Mouse (Mus musculus) frontal cortex, postnatal 14 days (tissue): ENCODE measurements around the gene Zfp689.
"Not testable (repeated sequence)": the region's sequence is repeated elsewhere in the genome, so short reads cannot be mapped to it uniquely, and the experiment has no call there.

Experiments used
- DNase-seq, 2 experiments: peaks; one replicate each; pipeline ENCODE4 v3.0.0; 2022; ENCODE audit warnings: low spot score in 2 of 2

Zfp689 gene

DNA sequence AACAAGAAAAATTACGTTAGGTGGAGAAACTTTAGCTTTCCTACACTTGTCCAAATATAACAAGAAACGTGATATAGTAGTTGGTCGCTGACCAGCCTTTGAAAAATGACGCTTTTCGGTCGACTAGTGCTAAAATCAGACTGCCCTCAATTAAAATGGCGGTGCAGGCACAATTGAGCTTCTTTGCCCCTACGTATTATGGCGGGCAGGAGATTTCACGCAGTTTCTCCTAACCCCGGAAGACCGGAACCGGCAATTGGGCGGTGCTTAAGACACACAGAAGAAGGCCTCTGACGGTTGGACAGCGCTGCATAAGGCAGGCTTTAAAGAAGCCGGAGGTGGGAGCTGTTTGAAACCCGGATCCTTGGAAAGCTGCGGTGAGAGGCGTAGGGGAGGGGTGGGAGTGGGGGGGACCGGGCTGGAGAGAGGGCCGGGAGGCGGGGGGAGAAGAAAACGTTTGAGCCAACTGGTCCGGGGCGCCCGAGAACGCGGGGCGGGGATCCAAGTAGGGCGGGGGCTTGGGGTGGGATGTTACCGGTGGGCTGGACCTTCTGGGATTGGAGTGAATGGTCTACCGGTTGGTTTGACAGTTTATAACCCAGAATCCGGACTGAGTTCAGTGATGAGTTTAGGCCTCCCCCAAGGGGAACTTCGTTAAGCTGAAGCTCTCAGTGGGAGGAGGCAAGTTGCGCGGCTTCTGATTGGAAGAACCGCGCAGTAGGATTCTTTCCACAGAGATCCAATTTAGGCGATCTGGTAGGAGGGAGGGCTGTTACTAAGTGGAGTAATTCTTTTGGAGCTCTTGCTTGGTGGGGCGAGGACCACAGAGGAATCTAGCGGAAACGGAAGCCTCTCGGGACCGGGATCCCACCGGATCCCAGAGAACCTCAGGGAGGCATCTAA is 22.0 kb upstream of the Zfp689 start:
- DNase-seq, result peak; percentile 90 to 95

DNA sequence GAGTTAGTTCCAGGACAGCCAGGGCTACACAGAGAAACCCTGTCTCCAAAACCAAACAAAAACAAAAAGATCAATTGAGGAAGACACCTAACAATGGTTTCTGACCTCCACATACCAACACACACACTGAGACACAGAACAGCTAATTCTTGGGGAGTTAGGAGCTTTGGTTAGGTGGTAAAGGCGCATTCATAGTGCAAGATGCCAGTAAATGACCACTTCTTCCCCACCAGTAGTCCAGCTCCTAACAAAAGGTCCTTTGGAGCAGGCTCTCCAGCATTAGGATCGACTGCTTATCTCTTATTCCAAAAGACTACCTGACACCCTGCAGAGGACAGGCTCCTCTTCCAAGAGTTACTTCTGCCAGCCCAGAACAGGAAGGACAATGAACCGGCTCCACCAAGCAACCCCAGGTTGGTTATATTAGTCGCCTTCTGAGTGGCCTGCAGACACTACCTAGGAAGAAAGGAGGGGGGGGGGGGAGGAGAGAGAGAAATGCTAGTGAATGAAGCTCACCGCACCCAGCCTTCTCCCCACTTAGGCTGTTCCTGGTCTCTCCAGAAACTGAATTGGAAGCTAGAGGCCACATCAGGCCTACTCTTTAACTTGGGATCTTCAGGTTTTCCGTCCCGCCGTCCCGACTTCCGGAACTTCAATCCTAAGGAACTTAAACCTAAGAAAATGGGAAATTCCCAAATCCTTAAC is 21.2 kb upstream of the Zfp689 start:
- no peak for DNase-seq

DNA sequence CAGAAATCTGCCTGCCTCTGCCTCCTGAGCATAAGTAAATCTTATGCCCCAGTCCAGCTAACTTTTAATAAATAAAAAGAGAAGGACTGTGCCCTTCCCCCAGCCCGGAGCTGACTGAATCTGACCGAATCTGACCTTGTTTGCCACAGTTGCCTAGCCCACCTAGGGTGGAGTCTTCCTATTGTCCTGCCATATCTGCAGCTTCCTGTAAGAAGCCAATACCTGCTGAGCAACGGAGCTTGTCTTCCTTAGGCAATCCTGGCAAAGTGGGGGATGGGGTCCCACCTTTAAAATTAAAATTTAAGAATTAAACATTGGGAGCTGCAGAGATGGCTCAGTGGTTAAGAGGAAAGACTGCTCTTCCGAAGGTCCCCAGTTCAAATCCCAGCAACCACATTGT is 17.6 kb upstream of the Zfp689 start:
- DNase-seq, result no peak

DNA sequence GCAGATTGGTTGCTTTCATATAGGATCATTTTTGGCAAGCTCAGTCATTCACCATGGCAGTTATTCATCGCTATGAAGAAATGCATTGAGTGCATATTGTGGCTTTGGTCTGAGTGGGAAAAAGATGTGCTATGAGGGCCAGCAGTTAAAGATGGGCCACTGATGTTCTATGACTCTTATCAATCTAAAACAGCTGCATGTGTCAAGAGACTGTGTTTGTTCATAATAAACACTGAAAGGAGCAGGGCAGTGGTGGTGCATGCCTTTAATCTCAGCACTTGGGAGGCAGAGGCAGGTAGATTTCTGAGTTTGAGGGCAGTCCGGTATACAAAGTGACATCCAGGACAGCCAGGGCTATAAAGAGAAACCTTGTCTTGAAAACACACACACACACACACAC is 16.7 kb upstream of the Zfp689 start:
- DNase-seq, result not testable (repeated sequence)

DNA sequence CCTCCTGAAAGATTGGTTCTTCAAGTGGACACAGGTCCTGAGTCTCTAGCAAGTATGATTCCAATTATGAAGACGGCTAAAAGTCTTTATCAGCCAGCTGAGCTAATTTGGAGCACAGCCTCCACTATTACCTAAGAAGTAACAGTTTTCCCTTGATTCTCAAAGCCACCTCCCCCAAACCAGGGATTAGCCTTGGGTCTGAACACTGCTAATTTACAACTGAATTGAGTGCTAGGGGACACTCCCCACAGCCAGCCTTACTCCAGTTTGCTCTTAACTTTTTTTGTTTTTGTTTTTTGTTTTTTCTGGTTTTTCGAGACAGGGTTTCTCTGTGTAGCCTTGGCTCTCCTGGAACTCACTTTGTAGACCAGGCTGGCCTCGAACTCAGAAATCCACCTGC is 16.2 kb upstream of the Zfp689 start:
- no peak for DNase-seq

DNA sequence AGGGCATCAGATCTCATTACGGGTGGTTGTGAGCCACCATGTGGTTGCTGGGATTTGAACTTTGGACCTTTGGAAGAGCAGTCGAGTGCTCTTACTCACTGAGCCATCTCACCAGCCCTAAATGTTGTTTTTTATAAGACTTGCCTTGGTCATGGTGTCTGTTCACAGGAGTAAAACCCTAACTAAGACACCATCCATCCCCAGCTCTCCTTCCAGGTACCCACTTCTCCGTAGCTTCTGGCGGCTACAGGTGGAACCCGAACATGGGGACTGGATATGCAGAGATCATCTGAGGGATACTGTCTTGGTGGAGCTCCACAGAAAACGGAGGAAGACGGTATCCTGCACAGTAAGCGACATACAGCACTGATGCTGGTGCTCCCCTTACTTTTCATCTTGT is 10.4 kb upstream of the Zfp689 start, which contains the start of gene Prr14:
Prr14 (plus strand) TSS at position 301 of the 400 bp plus-strand sequence.
- DNase-seq, result not testable (repeated sequence)

DNA sequence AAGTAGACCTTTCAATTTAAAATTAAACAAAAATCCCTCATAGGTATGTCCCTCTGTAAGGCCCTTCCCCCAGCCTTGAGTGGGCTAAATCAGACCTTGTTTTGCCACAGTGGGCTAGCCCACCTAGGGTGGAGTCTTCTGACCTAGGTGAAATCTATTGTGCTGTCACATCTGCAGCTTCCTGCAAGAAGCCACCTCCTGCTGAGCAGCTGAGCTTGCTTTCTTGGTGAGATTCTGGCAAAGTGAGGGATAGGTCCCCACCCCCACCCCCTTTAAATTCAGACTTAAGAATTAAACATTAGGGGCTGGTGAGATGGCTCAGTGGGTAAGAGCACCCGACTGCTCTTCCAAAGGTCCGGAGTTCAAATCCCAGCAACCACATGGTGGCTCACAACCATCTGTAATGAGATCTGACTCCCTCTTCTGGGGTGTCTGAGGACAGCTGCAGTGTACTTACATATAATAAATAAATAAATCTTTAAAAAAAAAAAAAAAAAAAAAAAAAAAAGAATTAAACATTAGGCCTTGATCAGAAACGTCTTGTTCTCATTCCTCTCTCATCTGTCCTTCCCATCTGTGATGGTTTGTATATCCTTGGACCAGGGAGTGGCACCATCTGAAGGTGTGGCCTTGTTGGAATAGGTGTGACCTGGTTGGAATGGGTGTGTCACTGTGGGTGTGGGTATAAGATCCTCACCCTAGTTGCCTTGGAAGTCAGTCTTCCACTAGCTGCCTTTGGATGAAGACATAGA is 9.6 kb upstream of the Zfp689 start:
- DNase-seq, result not testable (repeated sequence)

DNA sequence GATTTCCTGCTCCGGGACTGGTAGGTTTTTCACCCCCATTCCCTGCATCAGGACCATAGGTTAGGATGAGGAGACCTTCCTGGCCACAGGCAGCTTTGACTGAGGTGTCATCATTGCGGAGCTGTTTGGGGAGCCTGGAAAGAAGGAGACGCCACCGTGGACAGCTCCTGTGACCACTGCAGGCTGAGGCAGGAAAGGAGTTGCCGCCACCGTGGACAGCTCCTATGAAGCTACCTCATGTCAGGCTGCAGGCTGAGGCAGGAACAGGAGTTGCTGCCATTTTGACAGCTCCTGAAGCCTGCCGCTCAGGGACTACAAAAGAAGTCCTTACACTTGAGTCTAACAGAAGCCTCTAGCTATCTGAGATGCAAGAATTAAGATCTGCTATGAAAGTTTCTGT is 5.9 kb upstream of the Zfp689 start:
- no peak for DNase-seq

DNA sequence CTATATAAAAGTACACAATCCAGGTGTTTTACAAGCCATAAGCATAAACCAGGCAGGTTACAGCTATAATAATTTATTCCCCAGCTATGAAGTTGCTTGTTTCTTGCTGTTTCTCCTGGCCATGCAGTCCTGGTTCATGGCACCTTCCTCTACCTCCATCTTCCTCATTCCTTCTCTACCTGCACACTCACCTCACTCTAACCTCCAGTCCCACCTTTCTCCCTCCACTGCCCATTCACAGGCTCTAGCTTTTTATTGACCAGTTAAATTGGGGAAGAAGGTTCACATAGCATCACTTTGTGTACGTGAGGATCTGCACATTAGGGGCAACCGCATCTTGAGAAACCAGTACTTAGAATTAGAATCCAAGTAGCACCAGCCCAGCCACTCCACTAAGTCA is 4.1 kb upstream of the Zfp689 start:
- no peak for DNase-seq

DNA sequence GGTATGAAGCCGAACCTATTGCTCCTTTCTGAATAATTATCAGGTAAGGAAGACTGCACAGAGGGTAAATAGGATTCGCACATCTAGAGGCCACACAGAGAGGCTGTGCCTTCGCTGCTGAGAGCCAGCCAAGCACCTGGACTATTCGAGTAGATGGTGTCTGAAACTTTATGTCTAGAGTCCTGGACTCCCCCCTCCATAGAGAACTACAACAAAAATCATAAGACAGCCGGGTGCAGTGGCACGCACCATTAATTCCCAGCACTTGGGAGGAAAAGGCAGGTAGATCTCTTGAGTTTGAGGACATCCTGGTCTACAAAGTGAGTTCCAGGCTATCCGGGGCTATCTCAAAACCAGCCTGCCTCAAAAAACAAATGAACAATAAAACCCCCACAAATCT is 1.0 kb upstream of the Zfp689 start:
- no peak for DNase-seq

DNA sequence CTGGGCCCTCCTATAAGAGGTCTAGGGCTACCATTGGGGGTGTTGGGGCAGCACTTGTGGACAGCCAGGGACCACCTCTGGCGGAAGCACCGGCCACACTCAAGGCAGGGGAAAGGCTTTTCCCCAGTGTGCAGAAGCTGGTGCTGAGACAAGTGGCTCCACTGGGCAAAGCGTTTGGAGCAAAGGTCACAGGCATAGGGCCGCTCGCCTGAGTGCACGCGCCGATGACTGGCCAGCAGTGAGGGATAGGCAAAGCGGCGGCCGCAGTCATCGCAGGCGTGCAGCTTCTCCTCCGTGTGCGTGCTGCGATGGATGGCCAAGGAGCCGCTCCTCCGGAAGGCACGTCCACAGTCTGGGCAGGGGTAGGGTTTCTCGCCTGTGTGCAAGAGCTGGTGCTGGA is 5.0 kb downstream of the Zfp689 start:
- no peak for DNase-seq

DNA sequence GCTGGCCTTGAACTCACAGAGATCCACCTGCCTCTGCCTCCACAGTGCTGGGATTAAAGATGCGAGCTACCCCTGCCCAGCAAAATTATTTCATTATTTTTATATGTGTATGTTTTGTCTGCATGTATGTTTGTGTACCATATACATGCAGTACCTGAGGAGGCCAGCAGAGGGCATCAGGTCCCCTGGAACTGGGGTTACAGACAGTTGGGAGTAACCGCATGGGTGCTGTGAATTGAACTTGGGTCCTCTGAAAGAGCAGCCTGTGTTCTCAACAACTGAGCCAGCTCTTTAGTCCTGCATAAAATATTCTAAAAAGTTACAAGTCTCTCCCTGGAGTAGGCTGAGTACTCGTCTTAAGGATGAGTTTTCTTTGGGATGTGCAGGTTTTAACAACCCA is 11.2 kb downstream of the Zfp689 start:
- DNase-seq, result no peak

DNA sequence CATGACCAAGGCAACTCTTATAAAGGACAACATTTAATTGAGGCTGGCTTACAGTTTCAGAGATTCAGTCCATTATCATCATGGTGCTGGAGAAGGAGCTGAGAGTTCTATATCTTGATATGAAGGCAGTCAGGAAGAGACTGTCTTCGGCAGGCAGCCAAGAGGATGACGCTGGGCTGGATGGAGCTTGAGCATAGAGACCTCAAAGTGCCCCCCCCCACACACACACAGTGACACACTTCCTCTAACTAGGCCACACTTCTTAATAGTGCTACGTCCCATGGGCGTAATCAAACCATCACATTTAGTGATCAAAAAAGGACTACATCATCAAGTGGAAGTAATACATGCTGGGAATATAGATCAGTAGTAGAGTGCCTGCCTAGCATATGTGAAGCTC is 13.8 kb downstream of the Zfp689 start:
- no peak for DNase-seq

DNA sequence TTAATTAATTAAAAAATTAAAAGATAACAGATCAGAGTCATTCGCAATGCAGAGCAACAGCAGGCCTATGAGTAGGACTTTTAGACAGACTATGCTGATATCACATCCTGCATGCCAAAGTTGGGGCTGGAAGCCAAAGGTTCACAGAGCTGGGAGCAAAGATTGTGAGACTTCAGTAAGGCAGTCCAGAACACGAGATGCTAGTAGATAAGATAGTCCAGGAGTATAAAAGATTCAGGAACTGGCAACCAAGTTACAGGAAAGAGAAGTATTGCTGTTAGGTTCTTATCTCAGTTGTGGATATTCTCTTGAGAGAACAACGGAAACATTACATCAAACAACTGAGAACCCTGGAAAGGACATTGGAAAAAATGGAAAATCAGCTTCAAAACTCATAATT is 22.6 kb downstream of the Zfp689 start:
- DNase-seq, result no peak

DNA sequence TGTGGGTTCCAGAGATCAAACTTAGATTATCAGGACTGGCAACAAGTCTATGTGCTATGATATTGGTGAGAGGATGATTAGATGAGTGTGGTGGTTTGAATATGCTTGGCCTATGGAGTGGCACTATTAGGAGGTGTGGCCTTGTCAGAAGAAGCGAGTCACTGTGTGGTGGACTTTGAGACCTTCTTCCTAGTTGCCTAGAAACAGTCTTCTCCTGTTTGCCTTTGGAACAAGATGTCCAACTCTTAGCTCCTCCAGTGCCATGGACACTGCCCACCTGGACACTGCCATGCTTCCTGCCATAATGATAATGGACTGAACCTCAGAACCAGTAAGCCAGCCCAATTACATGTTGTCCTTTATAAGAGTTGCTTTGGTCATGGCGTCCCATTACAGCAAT is 23.0 kb downstream of the Zfp689 start:
- no peak for DNase-seq

DNA sequence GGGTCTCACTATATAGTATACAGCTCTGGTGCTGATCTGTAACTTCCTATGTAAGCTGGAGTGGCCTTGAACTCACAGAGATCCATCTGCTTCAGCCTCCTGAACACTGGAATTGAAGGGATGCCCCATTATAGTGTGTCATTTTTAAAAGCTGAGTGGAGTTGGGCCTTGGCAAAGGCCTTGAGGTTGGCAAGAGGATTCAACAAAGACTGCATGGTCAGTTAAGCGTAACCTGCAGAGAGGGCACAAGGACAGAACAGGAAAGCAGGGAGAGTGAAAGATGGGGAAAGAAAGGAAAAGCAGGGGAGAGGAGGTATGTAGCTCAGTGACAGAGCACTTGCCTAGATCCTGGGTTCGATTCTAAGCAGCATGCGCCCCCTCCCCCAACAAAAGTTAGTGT is 23.7 kb downstream of the Zfp689 start:
- no peak for DNase-seq

DNA sequence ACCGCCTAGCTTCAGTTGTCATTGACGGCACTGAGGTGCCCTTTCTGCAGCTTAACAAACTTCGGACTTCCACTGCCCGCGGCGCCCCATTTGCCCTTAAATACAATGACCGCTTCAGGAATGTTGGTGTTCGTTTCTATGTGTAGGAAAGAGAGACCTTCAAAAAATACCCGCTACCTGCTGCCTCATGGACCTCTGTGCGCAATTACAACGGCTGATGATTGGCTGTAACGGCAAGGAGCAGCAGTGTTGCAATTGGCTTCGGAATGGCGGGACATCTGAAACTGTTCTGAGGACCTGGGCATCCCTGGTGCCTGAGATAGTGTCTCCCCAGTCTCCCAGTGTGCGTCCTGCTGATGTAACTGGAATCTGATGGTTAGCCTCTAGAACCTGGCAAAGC is 26.7 kb downstream of the Zfp689 start:
- DNase-seq, result peak in 1 of 2 experiments; percentile 28

DNA sequence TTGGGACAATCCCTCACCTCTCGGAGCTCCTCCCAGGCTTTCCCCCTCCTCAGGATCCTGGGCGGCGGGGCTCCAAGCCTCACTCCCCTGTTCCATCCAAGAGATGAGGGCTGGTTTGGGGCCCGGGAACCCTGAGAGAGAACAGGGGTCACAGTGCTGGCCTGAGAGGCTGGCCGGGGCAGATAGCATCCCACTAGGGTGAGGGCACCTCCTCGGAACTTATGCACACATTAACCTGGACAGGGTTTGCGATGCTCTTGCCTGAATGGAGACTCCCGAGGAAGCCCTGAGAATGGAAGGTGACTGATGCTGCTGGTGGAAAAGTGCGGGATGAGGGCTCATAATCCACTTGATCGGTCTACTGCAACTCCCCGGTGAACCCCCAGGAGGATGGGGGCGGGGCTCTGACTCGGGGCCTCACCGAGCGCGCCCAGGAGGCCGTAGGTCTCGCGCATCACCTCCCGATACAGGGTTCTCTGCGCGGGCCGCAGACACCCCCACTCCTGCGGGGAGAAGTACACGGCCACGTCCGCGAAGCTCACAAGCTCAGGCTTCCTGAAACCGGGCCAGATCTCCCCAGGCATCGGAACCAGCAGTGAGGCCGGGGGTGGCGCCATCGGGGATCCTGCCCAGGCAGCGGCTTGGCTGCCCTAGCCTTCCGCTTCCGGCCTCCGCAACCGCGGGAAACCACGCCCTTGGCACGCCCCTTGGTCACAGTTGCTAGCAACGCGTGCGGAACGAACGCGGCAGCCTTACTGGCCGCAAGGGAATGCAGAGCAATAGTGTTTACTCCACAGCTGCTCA is 27.4 kb downstream of the Zfp689 start, which contains the start of gene Zfp688:
Zfp688 (minus strand) TSS at position 681 of the 804 bp plus-strand sequence.
- DNase-seq, result peak; percentile 77 to 86

DNA sequence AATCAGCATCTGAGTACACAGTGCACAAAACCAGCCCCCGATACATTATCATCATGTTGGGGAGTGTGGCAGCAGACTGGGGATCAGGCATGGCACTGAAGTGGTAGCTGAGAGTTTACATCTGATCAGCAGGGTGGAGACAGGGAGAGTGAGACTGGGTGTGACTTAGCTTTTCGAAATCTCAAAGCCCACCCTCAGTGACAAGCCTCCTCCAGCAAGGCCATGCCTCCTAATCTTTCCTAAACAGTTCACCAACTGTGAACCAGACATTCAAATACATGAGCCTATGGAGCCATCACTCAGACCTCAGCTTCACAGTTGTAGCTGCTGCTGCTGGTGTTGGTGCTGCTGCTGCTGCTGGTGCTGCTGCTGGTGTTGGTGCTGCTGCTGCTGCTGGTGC is 37.5 kb downstream of the Zfp689 start:
- no peak for DNase-seq

DNA sequence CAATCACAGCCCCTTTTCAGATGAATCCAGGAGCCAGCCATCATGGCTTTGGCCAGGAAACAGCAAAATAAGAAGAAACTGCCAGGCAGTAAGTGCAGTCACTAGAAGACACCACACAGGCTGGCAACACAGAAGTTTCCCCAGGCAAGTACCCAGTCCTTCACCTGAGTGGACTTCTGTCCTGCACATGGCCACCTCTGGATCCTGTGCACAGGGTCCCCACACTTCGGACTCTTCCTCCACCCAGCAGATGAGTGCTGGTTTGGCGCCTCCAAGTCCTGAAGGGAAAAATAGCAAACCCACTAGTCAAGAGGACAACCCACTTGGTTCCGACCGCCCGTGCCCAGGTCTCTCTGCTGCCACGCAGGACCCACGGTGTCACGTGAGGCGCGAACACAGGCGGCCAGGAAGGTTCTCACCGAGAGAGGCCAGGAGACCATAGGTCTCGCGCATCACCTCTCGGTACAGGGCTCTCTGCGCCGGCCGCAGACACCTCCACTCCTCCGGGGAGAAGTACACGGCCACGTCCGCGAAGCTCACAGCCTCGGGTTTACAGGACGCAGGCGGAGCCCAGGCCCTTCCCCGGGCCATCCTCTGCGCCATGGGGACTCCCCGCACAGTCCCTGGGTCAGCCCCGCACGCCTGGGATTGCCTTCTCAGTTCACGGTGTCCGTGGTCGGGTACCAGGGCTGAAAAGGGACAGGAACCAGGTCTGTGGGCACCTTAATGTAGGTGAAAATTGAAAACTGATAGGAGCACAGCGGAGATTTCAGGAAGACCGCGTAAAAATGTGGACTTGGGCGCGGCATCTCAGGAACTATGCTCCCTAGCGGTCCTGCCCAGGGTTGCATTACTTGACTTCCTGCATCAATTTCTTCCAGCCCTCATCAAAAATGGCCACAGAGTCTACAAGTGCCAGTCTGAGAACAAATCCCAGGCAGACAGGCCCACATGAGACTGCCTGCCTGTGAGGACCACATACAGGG is 42.7 kb downstream of the Zfp689 start, which contains the start of gene Zfp764:
Zfp764 (minus strand) TSS at position 821 of the 986 bp plus-strand sequence.
- peak; percentile 69 to 75 for DNase-seq
